Mouse (Mus musculus) 416B (cell line): ENCODE measurements around the gene Abhd2.

Source experiments
- DNase-seq: peaks from one replicate; pipeline ENCODE4 v3.0.0; 2011; ENCODE audit warnings: low read depth

Abhd2 gene

GRCm38 (mm10) chr7:79293605-79294232, 20.7 kb downstream of the Abhd2 start:
- no peak for DNase-seq

DNA sequence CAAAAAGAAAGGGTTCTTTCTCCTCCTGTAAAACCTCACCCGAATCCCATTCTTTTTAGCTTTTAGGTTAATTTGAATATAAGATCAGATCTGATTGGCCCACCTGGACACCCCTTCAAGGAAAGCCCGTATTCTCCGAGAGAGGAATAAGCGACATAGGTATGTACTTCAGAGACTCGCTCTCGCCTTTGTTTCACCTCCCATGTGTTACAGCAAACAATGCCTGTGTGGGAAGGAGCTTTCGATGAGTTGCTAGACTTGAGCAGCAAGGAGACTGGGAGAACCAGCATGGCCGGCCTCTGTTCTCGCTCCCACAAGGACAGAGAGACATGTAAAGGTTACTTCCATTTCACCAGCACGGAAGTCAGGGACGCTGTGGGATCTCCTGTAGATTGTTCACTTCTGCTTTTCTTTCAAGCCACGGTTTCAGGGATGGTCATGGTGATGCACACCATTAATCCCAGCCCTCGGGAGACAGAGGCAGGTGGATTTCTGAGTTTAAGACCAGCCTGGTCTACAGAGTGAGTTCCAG, 21.5 kb downstream of the Abhd2 start:
- no peak for DNase-seq

- DNase-seq: no peak
Observed at GRCm38 (mm10) chr7:79295196-79295826, 22.3 kb downstream of the Abhd2 start.

DNA sequence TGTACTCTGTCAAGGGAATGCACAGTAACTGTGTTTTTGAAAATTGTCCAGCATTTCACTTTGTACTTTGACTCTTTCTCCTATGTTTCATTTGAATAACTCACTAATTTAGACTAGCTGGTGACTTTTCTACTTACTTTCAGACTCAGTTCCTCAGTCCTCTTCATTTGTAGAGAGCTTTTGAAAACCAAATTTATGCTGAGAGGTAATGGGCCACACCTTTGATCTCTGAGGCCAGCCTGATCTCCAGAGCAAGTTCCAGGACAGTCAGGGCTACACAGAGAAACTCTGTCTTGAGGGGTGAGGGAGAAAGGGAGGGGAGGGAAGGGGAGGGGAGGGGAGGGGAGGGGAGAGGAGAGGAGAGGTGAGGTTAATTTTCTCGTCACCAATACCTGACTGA, 25.7 kb downstream of the Abhd2 start:
- no peak for DNase-seq

GRCm38 (mm10) chr7:79299548-79299947, 26.5 kb downstream of the Abhd2 start:
- DNase-seq: no peak

- DNase-seq: no peak
Observed at GRCm38 (mm10) chr7:79300432-79301151, 27.6 kb downstream of the Abhd2 start.

GRCm38 (mm10) chr7:79302145-79302544, 29.1 kb downstream of the Abhd2 start:
- no peak for DNase-seq

GRCm38 (mm10) chr7:79302586-79302985, 29.6 kb downstream of the Abhd2 start:
- no peak for DNase-seq

GRCm38 (mm10) chr7:79303183-79303761, 30.3 kb downstream of the Abhd2 start:
- no peak for DNase-seq

GRCm38 (mm10) chr7:79308455-79309030, 35.5 kb downstream of the Abhd2 start:
- no peak for DNase-seq

GRCm38 (mm10) chr7:79309247-79310190, 36.5 kb downstream of the Abhd2 start:
- no peak for DNase-seq

DNA sequence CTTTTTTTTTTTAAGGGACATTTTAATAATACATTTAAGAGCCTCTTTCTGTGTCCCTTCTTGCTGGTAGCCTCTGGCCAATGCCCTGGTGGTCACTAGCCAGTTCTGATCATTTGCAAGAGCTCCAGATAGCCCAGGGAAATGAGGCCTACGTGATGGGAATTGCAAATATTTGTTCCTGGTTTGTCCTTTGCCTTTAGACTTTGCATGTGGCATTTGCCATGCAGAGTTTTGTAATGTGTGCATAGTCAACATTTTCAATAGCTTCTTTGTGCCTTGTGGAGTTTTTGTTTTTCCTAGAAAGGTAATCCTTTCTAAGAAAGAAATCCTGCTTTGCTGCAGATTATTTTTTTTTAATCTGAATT, 37.2 kb downstream of the Abhd2 start:
- DNase-seq: no peak

- DNase-seq: no peak
Observed at GRCm38 (mm10) chr7:79311420-79311988, 38.5 kb downstream of the Abhd2 start.

DNA sequence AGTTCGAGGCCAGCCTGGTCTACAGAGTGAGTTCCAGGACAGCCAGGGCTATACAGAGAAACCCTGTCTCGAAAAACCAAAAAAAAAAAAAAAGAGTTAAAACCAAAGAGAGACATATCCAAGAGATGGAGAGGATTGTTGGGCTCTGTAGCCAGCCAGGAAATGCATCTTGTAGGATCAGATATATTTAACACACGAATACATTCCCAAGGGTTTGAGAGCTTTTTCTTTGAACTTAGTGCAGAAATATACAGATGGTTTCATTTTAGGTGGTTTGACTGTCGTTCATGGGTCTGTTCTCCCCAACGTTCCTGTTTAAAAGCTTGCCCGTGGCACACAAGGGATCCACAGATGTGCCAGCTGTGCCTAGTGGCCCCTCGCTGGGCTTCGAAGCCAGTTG, 39.2 kb downstream of the Abhd2 start:
- no peak for DNase-seq

- peak; percentile 87 for DNase-seq
Observed at GRCm38 (mm10) chr7:79313519-79314059, 40.6 kb downstream of the Abhd2 start.

GRCm38 (mm10) chr7:79314517-79314916, 41.5 kb downstream of the Abhd2 start:
- DNase-seq: peak; percentile 95

- peak; percentile 76 for DNase-seq
Observed at GRCm38 (mm10) chr7:79315149-79315548, 42.1 kb downstream of the Abhd2 start.

- DNase-seq: no peak
Observed at GRCm38 (mm10) chr7:79316069-79316695, 43.2 kb downstream of the Abhd2 start.

- DNase-seq: no peak
Observed at GRCm38 (mm10) chr7:79317576-79317975, 44.6 kb downstream of the Abhd2 start.
